Mouse (Mus musculus) ES-Bruce4 (cell line): ENCODE data around the gene Gria1. TPM values are rescaled to one million over a fixed set of nuclear protein-coding genes. Genes with fewer than 3 reads are reported as not detected.

Experiments
- H3K27ac ChIP-seq: 2 replicates; pipeline ENCODE4 v1.5.1; 2012; ENCODE audit warnings: low read length, inconsistent platforms; ENCODE audit not compliant: insufficient read depth
- H3K27me3 ChIP-seq: 2 replicates; pipeline ENCODE4 v1.6.1; 2012; ENCODE audit warnings: mild to moderate bottlenecking, low read length, inconsistent platforms; ENCODE audit not compliant: control insufficient read depth, poor library complexity, insufficient read depth, severe bottlenecking
- H3K36me3 ChIP-seq: 2 replicates; pipeline ENCODE4 v1.6.1; 2012; ENCODE audit warnings: inconsistent platforms, mild to moderate bottlenecking, low read length, moderate library complexity; ENCODE audit not compliant: control insufficient read depth, poor library complexity, insufficient read depth, severe bottlenecking
- H3K4me1 ChIP-seq: one replicate; pipeline ENCODE4 v1.8.1; 2011; ENCODE audit warnings: low read length; ENCODE audit not compliant: control insufficient read depth, insufficient read depth
- H3K4me3 ChIP-seq: 2 replicates; pipeline ENCODE4 v1.5.1; 2011; ENCODE audit warnings: low read depth, mild to moderate bottlenecking, low read length
- H3K9ac ChIP-seq: 2 replicates; pipeline ENCODE4 v1.6.1; 2012; ENCODE audit warnings: low read depth, mild to moderate bottlenecking, inconsistent platforms; ENCODE audit not compliant: poor library complexity, severe bottlenecking
- H3K9me3 ChIP-seq: replicated peaks from 2 replicates; pipeline ENCODE4 v1.6.1; 2012; ENCODE audit warnings: mild to moderate bottlenecking, low read length, inconsistent platforms; ENCODE audit not compliant: control insufficient read depth, poor library complexity, insufficient read depth, severe bottlenecking
- CTCF ChIP-seq: IDR thresholded peaks from one replicate; pipeline ENCODE4 v1.8.1; 2011; ENCODE audit warnings: low read depth, low read length
- EP300 ChIP-seq: IDR thresholded peaks from 2 replicates; pipeline ENCODE4 v1.6.1; 2011; ENCODE audit warnings: low read depth, low read length; ENCODE audit not compliant: insufficient read depth
- POLR2A ChIP-seq: IDR thresholded peaks from one replicate; pipeline ENCODE4 v1.8.1; 2011; ENCODE audit warnings: low read length; ENCODE audit not compliant: insufficient read depth
- polyA plus RNA-seq: library from polyadenylated mRNA; stranded (reverse); fragments of >200 nt; gene quantifications from 2 replicates; pipeline ENCODE4 v1.2.4, GENCODE M21; 2011; ENCODE audit warnings: low read depth; ENCODE audit not compliant: missing spikeins, insufficient read depth, insufficient read length

Gene Gria1
- polyA plus RNA-seq, 1 experiment: not detected

GRCm38 (mm10) chr11:57160076-57160475 lies 148.9 kb downstream of the Gria1 start:
- Histone ChIP-seq H3K9ac (no peak overlapping the region), H3K9me3 (no peaks in the 10 kb centered on the region), H3K4me1 (no peaks in the 10 kb centered on the region), H3K36me3 (no peaks in the 10 kb centered on the region), H3K27ac (no peak overlapping the region), H3K4me3 (no peak overlapping the region), H3K27me3 (no peaks in the 10 kb centered on the region)
- TF ChIP-seq POLR2A: no peak
- TF ChIP-seq CTCF: no peak
- no peak for TF ChIP-seq EP300

- Histone ChIP-seq H3K9me3 (no peaks in the 10 kb centered on the region), H3K4me1 (no peaks in the 10 kb centered on the region), H3K27me3 (no peaks in the 10 kb centered on the region), H3K9ac (no peak overlapping the region), H3K36me3 (no peaks in the 10 kb centered on the region), H3K27ac (no peak overlapping the region), H3K4me3 (no peak overlapping the region)
- TF ChIP-seq CTCF: no peak
- TF ChIP-seq EP300: no peak
- TF ChIP-seq POLR2A: no peak
Observed at GRCm38 (mm10) chr11:57162931-57163330, 151.7 kb downstream of the Gria1 start.

- no peak overlapping the region for H3K4me3 ChIP-seq
- H3K27me3 ChIP-seq: no peaks in the 10 kb centered on the region
- TF ChIP-seq POLR2A (no peak), EP300 (no peak), CTCF (no peak)
- no peaks in the 10 kb centered on the region for H3K9me3 ChIP-seq
- no peaks in the 10 kb centered on the region for H3K4me1 ChIP-seq
- no peak overlapping the region for H3K9ac ChIP-seq
- H3K36me3 ChIP-seq: no peaks in the 10 kb centered on the region
- no peak overlapping the region for H3K27ac ChIP-seq
Observed at GRCm38 (mm10) chr11:57170058-57170457, 158.9 kb downstream of the Gria1 start.

- Histone ChIP-seq H3K4me1 (no peaks in the 10 kb centered on the region), H3K27ac (no peak overlapping the region), H3K9me3 (no peaks in the 10 kb centered on the region), H3K36me3 (no peaks in the 10 kb centered on the region), H3K9ac (no peak overlapping the region), H3K4me3 (no peak overlapping the region), H3K27me3 (no peaks in the 10 kb centered on the region)
- no peak for TF ChIP-seq POLR2A
- no peak for TF ChIP-seq EP300
Observed at GRCm38 (mm10) chr11:57174165-57174564, 163.0 kb downstream of the Gria1 start.

- no peak for TF ChIP-seq POLR2A
- TF ChIP-seq CTCF: no peak
- no peak for TF ChIP-seq EP300
- Histone ChIP-seq H3K36me3 (no peaks in the 10 kb centered on the region), H3K27me3 (no peaks in the 10 kb centered on the region), H3K9me3 (no peaks in the 10 kb centered on the region), H3K9ac (no peak overlapping the region), H3K27ac (no peak overlapping the region), H3K4me3 (no peak overlapping the region), H3K4me1 (no peaks in the 10 kb centered on the region)
Observed at GRCm38 (mm10) chr11:57176552-57176951, 165.4 kb downstream of the Gria1 start.

GRCm38 (mm10) chr11:57184216-57184615 lies 173.0 kb downstream of the Gria1 start:
- H3K36me3 ChIP-seq: no peaks in the 10 kb centered on the region
- TF ChIP-seq POLR2A: no peak
- no peak for TF ChIP-seq EP300
- TF ChIP-seq CTCF: no peak
- no peaks in the 10 kb centered on the region for H3K9me3 ChIP-seq
- no peak overlapping the region for H3K4me3 ChIP-seq
- H3K4me1 ChIP-seq: no peaks in the 10 kb centered on the region
- H3K27me3 ChIP-seq: no peaks in the 10 kb centered on the region
- H3K27ac ChIP-seq: no peak overlapping the region
- no peak overlapping the region for H3K9ac ChIP-seq
